Mouse (Mus musculus) neural tube, embryonic 13.5 days (tissue): ENCODE results near the gene Tas1r2. TPM values are rescaled to one million over a fixed set of nuclear protein-coding genes. Genes with fewer than 3 reads are reported as not detected.

Experiments
- ATAC-seq: fragments of 200-750 bp; cut with Nextera tagmentation; 2 replicates; pipeline ENCODE4 v1.8.0; 2017; ENCODE audit warnings: low read depth, mild to moderate bottlenecking, moderate TSS enrichment, moderate library complexity
- H3K27ac ChIP-seq: fragments of 300-500 bp; sonication (generic); replicated peaks from 2 replicates; pipeline ENCODE4 v1.5.1; 2015; ENCODE audit warnings: moderate library complexity, mild to moderate bottlenecking, inconsistent platforms
- H3K27me3 ChIP-seq: fragments of 300-500 bp; sonication (generic); 2 replicates; pipeline ENCODE4 v1.6.1; 2015; ENCODE audit warnings: mild to moderate bottlenecking, inconsistent platforms
- H3K36me3 ChIP-seq: fragments of 300-500 bp; sonication (generic); 2 replicates; pipeline ENCODE4 v1.6.1; 2015; ENCODE audit warnings: mild to moderate bottlenecking, inconsistent platforms
- H3K4me1 ChIP-seq: fragments of 300-500 bp; sonication (generic); replicated peaks from 2 replicates; pipeline ENCODE4 v1.6.1; 2015; ENCODE audit warnings: inconsistent platforms
- H3K4me2 ChIP-seq: fragments of 300-500 bp; sonication (generic); 2 replicates; pipeline ENCODE4 v1.6.1; 2015; ENCODE audit warnings: inconsistent platforms, mild to moderate bottlenecking, moderate library complexity
- H3K4me3 ChIP-seq: fragments of 300-500 bp; sonication (generic); 2 replicates; pipeline ENCODE4 v1.5.1; 2015; ENCODE audit warnings: mild to moderate bottlenecking, inconsistent platforms
- H3K9ac ChIP-seq: fragments of 300-500 bp; sonication (generic); 2 replicates; pipeline ENCODE4 v1.6.1; 2015; ENCODE audit warnings: moderate library complexity, mild to moderate bottlenecking, inconsistent platforms
- H3K9me3 ChIP-seq: fragments of 300-500 bp; sonication (generic); 2 replicates; pipeline ENCODE4 v1.6.1; 2016; ENCODE audit warnings: inconsistent platforms
- WGBS: fragments of 180-500 bp; shearing (Covaris S2); methylation state at CpG from one replicate; pipeline ENCODE4 v1.1.7; 2015; 5-methylcytosine and 5-hydroxymethylcytosine counted together
- polyA plus RNA-seq: library from polyadenylated mRNA; unstranded; fragments of >200 nt; fragmentation: Nextera tagmentation; extraction: Ambion mirVana; gene quantifications from 2 replicates; pipeline ENCODE4 v1.2.1, GENCODE M21; 2015

Tas1r2 gene
- polyA plus RNA-seq, 1 experiment from 2014 or later, result not detected

- ATAC-seq, result no peak
- H3K36me3 ChIP-seq, result peaks cover 34% of the 10 kb centered on the region
- no peaks in the 10 kb centered on the region for H3K9me3 ChIP-seq
- peaks cover 30% of the 10 kb centered on the region for H3K27me3 ChIP-seq
- WGBS, result 38% methylated on average over 12 of the region's 12 CpGs
- peaks cover 43% of the 10 kb centered on the region for H3K4me1 ChIP-seq
- no peak overlapping the region for H3K4me3 ChIP-seq
- no peak overlapping the region for H3K4me2 ChIP-seq
- peak overlapping the region; percentile 38 for H3K9ac ChIP-seq
- H3K27ac ChIP-seq, result peak overlapping the region; percentile 64; the same call in 1 of the 2 replicates
These were observed 13.0 kb upstream of the Tas1r2 start for GRCm38 (mm10) chr4:139640333-139640732.

DNA sequence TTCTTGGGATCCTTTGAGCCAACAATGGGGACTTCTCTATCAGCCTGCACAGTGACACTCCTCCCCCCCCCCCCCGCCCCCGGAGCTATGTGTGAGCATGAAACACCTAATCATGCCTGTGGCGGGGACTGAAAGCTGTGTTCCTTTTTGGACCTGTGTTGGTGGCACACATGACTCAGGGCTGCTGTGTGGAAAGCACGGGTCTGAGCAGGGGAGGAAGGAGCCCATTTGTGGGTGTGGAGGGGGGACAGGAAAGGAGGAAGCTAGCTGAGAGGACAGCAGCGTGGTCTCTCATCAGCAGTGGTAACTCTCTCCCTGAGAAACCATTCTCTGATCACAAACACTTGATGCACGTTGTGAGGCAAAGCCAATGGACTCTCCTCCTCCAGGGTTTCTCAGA is 12.6 kb upstream of the Tas1r2 start:
- no peak overlapping the region for H3K27ac ChIP-seq
- no peaks in the 10 kb centered on the region for H3K9me3 ChIP-seq
- H3K36me3 ChIP-seq, result peaks cover 34% of the 10 kb centered on the region
- no peak overlapping the region for H3K9ac ChIP-seq
- peaks cover 41% of the 10 kb centered on the region for H3K4me1 ChIP-seq
- no peak for ATAC-seq
- H3K27me3 ChIP-seq, result peaks cover 30% of the 10 kb centered on the region
- H3K4me2 ChIP-seq, result no peak overlapping the region
- no peak overlapping the region for H3K4me3 ChIP-seq
- 33% methylated on average over 6 of the region's 6 CpGs for WGBS

DNA sequence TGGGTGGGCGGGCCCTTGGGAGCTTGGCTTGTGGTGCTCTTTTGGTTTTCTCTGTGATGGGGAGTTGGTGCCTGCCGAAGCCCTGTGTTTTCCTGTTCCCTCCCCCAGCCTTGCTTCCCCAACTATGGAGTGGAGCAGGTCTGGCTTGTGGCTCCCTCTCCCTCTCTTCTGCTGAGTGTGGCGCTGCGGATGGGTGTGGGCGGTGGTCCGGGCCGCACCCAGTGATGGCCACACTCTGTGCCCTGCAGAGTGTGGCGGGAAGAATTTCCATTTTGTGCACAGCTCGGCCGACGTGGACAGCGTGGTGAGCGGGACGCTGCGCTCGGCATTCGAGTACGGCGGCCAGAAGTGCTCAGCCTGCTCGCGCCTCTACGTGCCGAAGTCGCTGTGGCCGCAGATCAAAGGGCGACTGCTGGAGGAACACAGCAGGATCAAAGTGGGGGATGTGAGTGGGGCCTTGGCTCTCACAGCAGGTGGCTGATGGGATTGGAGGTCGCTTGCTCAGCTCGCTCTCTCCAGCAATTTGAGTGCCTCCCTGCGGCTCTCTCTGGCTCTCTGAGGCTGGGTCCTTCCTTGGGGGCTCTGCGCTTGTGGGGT is 11.4 kb upstream of the Tas1r2 start:
- ATAC-seq, result no peak
- no peaks in the 10 kb centered on the region for H3K9me3 ChIP-seq
- H3K4me1 ChIP-seq, result peaks cover 37% of the 10 kb centered on the region
- H3K4me2 ChIP-seq, result peak overlapping the region; percentile 46
- peaks cover 37% of the 10 kb centered on the region for H3K36me3 ChIP-seq
- no peak overlapping the region for H3K27ac ChIP-seq
- peaks cover 30% of the 10 kb centered on the region for H3K27me3 ChIP-seq
- 3% methylated on average over 30 of the region's 30 CpGs for WGBS
- peak overlapping the region; percentile 20 for H3K4me3 ChIP-seq
- peak overlapping the region; percentile 50 for H3K9ac ChIP-seq

DNA sequence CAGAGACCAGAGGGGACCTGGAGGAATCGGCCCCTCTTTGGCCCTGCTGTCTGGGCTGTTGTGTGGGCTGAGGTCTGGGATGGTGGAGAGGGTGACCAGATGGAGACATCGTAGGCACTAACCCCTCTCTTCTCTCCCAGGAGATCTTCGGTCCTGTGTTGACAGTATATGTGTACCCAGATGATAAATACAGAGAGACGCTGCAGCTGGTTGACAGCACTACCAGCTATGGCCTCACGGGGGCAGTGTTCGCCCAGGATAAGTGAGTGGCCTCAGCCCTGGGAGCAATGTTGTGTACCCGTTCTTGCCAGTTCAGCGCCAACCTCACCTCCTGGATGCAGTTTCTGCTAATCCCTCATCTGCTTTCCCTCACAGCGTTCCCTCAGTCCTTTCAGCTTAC is 9.4 kb upstream of the Tas1r2 start:
- peaks cover 30% of the 10 kb centered on the region for H3K27me3 ChIP-seq
- H3K4me3 ChIP-seq, result no peak overlapping the region
- WGBS, result 14% methylated on average over 9 of the region's 9 CpGs
- peaks cover 37% of the 10 kb centered on the region for H3K4me1 ChIP-seq
- peaks cover 33% of the 10 kb centered on the region for H3K36me3 ChIP-seq
- ATAC-seq, result peak; percentile 9; the same call in 1 of the 2 replicates
- no peak overlapping the region for H3K9ac ChIP-seq
- H3K9me3 ChIP-seq, result no peaks in the 10 kb centered on the region
- H3K4me2 ChIP-seq, result no peak overlapping the region
- no peak overlapping the region for H3K27ac ChIP-seq

- Histone ChIP-seq H3K4me3 (no peak overlapping the region), H3K27me3 (peaks cover 20% of the 10 kb centered on the region), H3K4me1 (peaks cover 17% of the 10 kb centered on the region), H3K27ac (no peak overlapping the region), H3K36me3 (peaks cover 34% of the 10 kb centered on the region), H3K9me3 (no peaks in the 10 kb centered on the region), H3K9ac (no peak overlapping the region), H3K4me2 (no peak overlapping the region)
- no peak for ATAC-seq
- 84% methylated on average over 7 of the region's 7 CpGs for WGBS
These were observed 6.4 kb upstream of the Tas1r2 start for GRCm38 (mm10) chr4:139646916-139647315.

DNA sequence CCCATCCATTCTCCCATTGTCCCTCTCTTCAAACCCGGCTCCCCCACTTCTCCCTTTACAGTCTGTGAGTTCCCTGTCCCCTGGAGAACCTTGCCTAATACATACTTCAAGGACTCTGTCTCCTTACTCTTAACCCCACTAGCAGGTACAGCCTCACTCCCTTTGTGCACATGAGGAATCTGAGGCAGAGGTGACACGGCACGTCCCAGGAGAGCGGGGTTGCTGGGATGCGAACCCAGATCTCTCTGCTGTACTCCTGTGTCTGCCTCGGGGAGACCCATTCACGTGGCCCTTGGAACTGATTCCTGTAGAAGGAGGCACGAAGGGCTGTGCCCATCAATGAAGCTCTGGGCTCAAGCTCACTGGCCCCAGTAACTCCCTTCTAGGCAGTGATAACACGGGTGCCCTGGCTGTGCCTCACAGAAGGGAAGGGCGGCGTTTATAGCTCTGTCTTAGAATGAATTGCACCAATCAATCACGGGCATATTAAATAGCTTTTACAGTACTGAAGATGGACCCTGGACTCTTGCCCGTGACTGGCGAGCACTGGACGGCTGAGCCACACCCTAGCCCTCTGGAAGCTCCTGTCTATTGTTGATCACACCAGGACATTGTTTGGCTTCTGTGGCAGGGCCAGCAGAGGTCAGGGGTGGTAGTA is 3.1 kb upstream of the Tas1r2 start:
- WGBS, result 52% methylated on average over 15 of the region's 15 CpGs
- Histone ChIP-seq H3K27me3 (no peaks in the 10 kb centered on the region), H3K4me1 (peaks cover 9% of the 10 kb centered on the region; the same call in 1 of the 2 replicates), H3K4me3 (no peak overlapping the region), H3K27ac (no peak overlapping the region), H3K9me3 (no peaks in the 10 kb centered on the region), H3K4me2 (no peak overlapping the region), H3K9ac (no peak overlapping the region), H3K36me3 (peaks cover 23% of the 10 kb centered on the region)
- no peak for ATAC-seq

- Histone ChIP-seq H3K27ac (no peak overlapping the region), H3K4me3 (no peak overlapping the region), H3K4me1 (peaks cover 9% of the 10 kb centered on the region; the same call in 1 of the 2 replicates), H3K27me3 (no peaks in the 10 kb centered on the region), H3K36me3 (peaks cover 18% of the 10 kb centered on the region), H3K4me2 (no peak overlapping the region), H3K9ac (0 out of 2 replicates have a peak overlapping the region, but pooled peaks have one; percentile 12), H3K9me3 (no peaks in the 10 kb centered on the region)
- WGBS, result 38% methylated on average over 11 of the region's 11 CpGs
- no peak for ATAC-seq
These were observed 2.4 kb upstream of the Tas1r2 start for GRCm38 (mm10) chr4:139650907-139651306.

DNA sequence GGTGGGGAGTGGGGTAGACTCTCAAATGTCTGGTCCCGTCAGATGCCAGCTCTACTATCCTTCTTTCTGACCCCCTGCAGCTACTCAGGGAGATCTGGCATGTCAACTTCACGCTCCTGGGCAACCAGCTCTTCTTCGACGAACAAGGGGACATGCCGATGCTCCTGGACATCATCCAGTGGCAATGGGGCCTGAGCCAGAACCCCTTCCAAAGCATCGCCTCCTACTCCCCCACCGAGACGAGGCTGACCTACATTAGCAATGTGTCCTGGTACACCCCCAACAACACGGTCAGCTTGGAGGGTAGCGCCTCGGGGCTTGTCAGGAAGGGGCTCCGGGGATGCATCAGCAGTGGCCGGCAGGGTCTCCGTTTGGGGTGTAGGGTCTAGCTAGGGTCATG is 8.6 kb downstream of the Tas1r2 start:
- Histone ChIP-seq H3K9ac (no peak overlapping the region), H3K27ac (no peak overlapping the region), H3K4me3 (no peak overlapping the region), H3K4me1 (no peaks in the 10 kb centered on the region), H3K4me2 (no peak overlapping the region), H3K27me3 (no peaks in the 10 kb centered on the region), H3K36me3 (no peaks in the 10 kb centered on the region), H3K9me3 (peaks cover 5% of the 10 kb centered on the region; the same call in 1 of the 2 replicates)
- ATAC-seq, result no peak
- WGBS, result 90% methylated on average over 14 of the region's 14 CpGs

DNA sequence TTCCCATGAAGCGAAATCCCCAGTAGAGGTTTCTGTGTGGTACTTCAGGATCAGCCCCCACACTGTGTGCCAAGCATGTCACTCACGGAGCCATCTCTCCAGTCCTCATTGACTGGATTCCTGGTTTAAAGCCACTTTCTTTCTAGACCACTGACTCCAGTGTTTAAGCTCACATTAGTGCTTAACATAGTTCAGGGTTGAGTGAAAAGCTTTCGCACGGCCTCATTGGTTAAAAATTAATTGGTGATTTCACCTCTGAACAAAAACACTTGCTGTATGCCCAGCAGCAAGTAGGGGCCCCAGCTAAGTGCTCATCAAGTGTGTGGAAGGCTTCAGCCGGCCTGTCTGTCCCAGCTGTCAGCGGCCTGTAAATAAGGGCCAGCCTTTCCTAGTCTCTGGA is 14.3 kb downstream of the Tas1r2 start:
- H3K27ac ChIP-seq, result no peak overlapping the region
- WGBS, result 33% methylated on average over 6 of the region's 6 CpGs
- no peaks in the 10 kb centered on the region for H3K36me3 ChIP-seq
- H3K9ac ChIP-seq, result no peak overlapping the region
- H3K27me3 ChIP-seq, result no peaks in the 10 kb centered on the region
- H3K4me2 ChIP-seq, result no peak overlapping the region
- no peak overlapping the region for H3K4me3 ChIP-seq
- H3K4me1 ChIP-seq, result no peaks in the 10 kb centered on the region
- no peaks in the 10 kb centered on the region for H3K9me3 ChIP-seq
- no peak for ATAC-seq

- ATAC-seq, result 0 out of 2 replicates have a peak, but pooled peaks have one; percentile 40
- H3K9ac ChIP-seq, result no peak overlapping the region
- H3K27ac ChIP-seq, result no peak overlapping the region
- no peak overlapping the region for H3K4me3 ChIP-seq
- no peaks in the 10 kb centered on the region for H3K4me1 ChIP-seq
- H3K27me3 ChIP-seq, result no peaks in the 10 kb centered on the region
- H3K4me2 ChIP-seq, result no peak overlapping the region
- no peaks in the 10 kb centered on the region for H3K36me3 ChIP-seq
- no peaks in the 10 kb centered on the region for H3K9me3 ChIP-seq
- 18% methylated on average over 6 of the region's 6 CpGs for WGBS
These were observed 16.5 kb downstream of the Tas1r2 start for GRCm38 (mm10) chr4:139669847-139670246.

DNA sequence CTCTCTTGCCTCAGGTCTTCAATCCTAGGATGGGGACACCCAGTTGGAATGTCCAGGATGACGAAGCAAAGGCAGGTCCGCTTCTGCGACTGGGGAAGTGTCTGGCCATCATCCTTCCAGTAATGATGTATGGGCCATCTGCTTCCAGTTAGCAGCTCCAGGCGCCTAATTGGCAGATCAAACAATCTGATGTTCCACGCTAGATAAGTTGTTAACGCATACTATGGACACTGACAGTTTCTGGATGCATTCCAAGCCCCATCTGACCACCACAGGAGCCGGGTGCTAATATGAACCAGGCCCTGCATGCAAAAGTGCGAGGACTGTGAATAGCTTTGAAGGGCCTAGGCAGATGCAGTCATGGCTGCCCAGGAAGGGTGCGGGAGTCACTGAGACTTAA is 22.4 kb downstream of the Tas1r2 start:
- no peak overlapping the region for H3K27ac ChIP-seq
- ATAC-seq, result no peak
- WGBS, result 49% methylated on average over 9 of the region's 9 CpGs
- peaks cover 11% of the 10 kb centered on the region; the same call in 1 of the 2 replicates for H3K9me3 ChIP-seq
- no peaks in the 10 kb centered on the region for H3K36me3 ChIP-seq
- H3K4me1 ChIP-seq, result peaks cover 5% of the 10 kb centered on the region
- no peak overlapping the region for H3K4me3 ChIP-seq
- no peak overlapping the region for H3K9ac ChIP-seq
- no peak overlapping the region for H3K4me2 ChIP-seq
- no peaks in the 10 kb centered on the region for H3K27me3 ChIP-seq

DNA sequence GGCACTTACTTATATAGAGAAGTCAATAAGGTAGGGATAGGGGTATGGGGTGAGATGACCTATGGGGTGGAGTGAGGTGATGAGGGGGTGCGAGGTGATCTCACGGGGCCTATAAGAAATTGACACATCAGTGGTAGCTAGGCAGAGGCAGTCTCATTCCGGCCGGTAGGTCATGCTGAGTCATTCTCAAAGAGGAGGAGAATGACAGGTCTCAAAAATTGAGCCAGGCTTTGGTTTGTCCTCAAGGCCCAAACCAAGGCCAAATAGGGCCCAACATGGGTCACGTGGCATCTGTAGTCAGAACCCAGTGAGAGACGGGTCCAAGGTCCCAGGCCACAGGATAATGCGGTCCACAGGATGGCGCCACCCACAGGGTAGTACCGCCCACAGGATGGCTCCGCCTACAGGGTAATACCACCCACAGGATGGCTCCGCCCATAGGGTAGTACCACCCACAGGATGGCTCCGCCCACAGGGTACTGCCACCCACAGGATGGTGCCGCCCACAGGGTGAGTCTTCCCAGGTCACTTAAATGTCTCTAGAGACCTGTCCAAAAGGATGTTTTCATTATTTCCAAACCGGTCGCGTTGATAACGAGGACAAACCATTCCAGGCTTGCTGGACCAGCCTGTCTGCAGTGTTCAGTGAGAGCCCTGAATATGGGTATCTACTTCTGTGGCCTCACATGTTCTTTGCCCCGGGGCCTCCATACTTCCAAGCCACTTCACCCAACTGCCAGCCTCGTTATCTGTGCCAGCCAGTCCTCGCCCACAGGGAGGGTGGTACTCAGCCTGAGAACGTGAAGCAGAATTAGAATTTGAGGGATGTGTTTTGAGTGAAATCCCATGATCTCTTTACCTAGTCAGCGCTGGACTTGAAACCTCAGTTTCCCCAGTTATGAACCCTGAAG is 30.6 kb downstream of the Tas1r2 start:
- H3K27ac ChIP-seq, result no peak overlapping the region
- no peak overlapping the region for H3K9ac ChIP-seq
- no peak for ATAC-seq
- H3K4me3 ChIP-seq, result no peak overlapping the region
- no peaks in the 10 kb centered on the region for H3K4me1 ChIP-seq
- H3K27me3 ChIP-seq, result no peaks in the 10 kb centered on the region
- H3K4me2 ChIP-seq, result no peak overlapping the region
- no peaks in the 10 kb centered on the region for H3K36me3 ChIP-seq
- 80% methylated on average over 22 of the region's 22 CpGs for WGBS
- H3K9me3 ChIP-seq, result peaks cover 9% of the 10 kb centered on the region
